Mouse (Mus musculus) lung, adult 18-20 months (tissue): ENCODE measurements around the gene Lgals3.

Source experiments
- DNase-seq, 2 experiments: peaks; one replicate each; pipeline ENCODE4 v3.0.0; 2022; ENCODE audit warnings: mixed read lengths in 2 of 2

Gene Lgals3

GRCm38 (mm10) chr14:47432987-47433386, 65.4 kb downstream of the Lgals3 start:
- DNase-seq, result no peak
